Mouse (Mus musculus): Measurements from ENCODE around the gene Use1. TPM values are rescaled to one million over a fixed set of nuclear protein-coding genes. Genes with fewer than 3 reads are reported as not detected.

Use1 gene
- total RNA-seq, 2 experiments from 2014 or later: 75.4 to 96.2 TPM

DNA sequence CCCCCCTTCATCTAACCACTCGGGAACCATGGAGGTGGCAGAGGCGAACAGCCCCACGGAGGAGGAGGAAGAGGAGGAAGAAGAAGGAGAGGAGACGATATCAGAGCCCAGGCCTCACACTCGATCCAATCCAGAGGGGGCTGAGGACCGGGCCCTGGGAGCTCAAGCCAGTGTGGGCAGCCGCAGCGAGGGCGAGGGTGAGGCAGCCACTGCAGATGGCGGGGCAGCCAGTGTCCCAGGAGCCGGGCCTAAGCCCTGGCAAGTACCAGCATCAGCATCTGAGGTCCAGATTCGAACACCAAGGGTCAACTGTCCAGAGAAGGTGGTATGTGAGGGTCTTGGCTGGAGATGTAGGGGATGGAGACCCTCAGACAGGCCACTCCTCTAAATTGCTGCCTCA, 31.1 kb downstream of the Use1 start:
- no peak for DNase-seq
- intact Hi-C loops (cut with DNase I): no loop called here

DNA sequence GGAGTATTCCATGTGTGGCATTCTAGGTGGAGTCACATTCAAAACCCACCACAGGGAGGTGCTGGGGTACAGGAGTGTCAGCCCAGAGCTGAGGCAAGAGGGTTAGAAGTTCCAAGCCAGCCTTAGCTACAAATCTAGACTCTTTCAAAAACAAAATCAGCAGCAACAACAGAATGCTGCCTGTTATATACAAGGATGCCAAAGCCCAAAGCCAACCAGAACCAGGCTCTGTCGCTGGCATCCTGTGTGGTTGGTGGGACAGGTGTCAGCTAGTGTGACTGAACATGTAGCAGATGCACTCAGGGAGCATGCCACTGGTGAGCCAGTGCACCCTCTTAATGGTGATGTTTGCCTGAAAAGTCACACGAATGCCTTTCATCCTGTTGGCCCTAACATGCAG, 34.2 kb downstream of the Use1 start:
- intact Hi-C loops (cut with DNase I): no loop called here
- DNase-seq: no peak

DNA sequence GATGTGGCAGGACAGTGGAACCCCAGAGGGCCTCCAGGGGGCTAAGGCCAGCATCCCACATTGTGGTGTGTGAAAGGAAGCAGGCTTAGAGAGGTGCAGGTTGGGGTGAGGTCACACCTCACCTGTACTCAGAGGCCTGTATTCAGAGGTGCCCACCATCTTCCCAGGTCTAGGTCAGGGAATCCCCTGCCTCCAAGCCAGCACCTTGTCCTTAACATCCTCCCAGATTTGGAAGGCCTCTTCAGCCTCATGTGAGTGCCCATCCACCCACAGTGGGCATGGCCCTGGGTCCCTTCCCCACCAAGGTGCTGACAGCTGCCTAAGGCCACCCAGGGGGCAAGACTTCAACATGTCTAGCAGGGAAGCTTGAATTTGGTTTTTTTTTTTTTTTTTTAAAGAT, 34.8 kb downstream of the Use1 start:
- intact Hi-C loops (cut with DNase I): no loop called here
- DNase-seq: no peak

DNA sequence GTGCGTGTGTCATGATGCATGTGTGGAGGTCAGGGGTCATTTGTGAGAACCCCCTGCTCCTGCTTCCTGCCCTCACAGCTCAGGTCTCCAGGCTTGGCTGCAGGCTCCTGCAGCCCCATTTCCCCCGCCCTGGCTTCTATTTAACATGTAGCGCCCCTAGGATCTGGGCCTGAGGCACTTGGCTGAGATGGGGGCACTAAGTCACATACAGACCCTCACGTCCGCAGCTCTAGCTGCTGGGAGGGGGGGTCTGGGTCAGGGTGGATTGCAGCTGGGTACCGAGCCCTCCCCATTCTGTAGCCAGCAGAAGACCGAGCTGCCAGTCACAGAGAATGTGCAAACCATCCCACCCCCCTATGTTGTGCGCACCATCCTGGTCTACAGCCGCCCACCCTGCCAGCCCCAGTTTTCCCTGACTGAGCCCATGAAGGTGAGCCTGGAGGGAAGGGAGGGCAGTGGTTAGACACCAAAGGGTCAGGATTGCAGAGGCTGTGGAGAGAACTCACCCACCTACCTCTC, 35.9 kb downstream of the Use1 start:
- no peak for DNase-seq
- intact Hi-C loops (cut with DNase I): no loop called here

DNA sequence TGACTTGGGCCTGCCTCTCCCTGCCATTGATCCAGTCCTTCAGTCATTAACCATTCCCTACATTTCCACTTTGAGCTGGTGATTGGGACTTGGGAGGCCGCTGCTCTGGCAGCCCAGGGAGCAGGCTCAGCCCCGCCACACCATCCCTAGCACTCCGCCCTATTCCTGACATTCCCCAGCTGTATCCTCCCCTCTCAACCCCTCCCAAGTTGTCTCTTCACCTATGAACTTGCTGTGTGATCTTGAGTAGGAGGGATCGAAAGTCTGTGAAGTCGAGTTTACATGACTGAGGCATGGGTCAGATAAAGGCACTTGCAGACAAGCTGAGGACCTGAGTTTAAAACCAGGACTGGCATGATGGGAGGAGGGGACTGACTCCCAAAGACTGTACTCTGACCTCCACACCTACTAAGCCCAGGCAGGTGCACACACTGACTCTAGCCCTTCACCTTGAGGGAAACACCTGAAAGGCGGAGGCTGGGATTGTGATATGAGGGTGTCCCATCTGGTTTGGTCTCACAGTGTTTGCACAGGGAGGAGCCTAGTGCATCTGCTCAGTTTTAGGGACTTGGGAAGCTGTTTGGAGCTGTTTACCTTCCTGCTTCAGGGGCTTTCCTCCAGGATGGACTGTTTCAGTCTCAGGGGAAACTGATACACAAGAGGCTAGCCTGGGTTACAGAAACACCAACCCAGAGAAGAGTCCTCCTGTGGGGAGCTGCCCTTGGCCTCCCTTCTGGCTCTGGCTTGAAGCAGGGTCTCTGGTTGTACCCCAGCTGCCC, 36.6 kb downstream of the Use1 start:
- intact Hi-C loops (cut with DNase I): no loop called here
- no peak for DNase-seq

DNA sequence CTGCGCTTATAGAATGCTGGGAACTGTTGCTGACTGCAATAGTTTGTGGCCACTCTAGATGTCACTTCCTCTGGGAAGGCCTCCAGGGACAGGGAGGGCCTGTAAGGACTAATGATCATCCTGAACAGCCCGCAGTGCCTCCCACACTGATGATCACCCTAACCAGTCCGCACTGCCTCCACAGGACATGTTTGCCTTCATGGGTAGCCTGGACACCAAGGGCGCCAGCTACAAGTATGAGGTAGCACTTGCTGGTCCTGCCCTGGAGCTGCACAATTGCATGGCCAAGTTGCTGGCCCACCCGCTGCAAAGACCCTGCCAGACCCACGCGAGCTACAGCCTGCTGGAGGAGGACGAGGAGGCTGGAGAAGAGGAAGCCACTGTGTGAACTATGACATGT, 37.4 kb downstream of the Use1 start:
- intact Hi-C loops (cut with DNase I): no loop called here
- no peak for DNase-seq

DNA sequence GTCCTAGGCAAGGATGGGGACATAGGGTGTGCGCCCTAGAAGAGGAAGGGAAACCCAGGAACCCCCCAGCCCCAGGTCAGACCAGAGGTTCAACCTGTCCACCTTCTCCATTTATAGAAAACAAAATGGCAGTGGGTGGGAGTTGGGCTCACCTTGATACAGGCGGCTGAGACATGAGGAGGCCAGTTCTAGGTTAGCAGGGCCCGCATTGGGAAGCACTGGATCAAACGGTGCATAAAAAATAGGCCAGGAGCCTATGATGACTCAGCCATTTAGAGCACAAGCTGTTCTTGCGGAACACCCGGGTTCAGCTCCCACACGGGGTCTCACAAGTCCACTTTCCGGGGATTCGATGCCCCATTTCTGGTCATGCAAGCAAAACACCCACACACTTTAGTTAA, 38.3 kb downstream of the Use1 start:
- DNase-seq: no peak
- intact Hi-C loops (cut with DNase I): loop anchor here (5.0 kb wide), 2 partner anchors 33 to 68 kb away; partner anchors contain the start of gene Ocel1

DNA sequence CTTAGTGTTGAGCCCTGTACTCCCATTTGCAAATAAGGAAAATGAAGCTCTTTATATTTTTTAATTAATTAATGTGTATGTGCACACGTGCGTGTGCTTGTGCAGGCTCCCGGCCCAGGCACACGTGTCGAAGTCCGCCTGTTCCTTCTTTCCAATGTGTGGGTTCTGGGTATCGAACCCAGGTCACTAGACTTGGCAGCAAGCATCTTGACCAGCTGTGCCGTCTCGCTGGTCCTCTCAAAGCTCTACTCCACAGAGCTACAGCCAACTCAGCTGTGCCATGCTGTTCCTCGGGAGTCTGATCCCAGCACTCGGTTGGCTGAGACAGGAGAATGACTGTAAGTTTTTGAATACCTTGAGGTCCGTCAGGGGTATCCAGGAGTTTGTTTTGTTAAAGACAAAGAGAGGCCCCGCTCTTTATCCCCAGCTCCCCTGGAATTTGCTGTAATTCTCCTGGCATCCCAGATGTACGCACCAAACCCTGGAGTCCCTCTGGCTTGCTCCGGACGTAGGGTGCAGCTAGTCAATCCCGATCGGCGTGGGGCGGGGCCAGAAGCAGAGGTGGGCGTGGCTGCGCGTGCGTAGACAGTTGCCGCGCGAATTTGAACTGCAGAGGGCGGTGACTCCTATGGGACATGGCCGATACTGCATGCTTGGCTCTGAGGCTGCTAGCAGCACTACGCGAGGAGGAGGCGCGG, 38.9 kb downstream of the Use1 start, which contains the start of gene Ankle1:
Ankle1 (plus strand) TSS at position 610 of the 698 bp plus-strand sequence.
- DNase-seq: peak; percentile 90 to 99
- intact Hi-C loops (cut with DNase I): loop anchor here (5.0 kb wide), 2 partner anchors 33 to 68 kb away; partner anchors contain the start of gene Ocel1

DNA sequence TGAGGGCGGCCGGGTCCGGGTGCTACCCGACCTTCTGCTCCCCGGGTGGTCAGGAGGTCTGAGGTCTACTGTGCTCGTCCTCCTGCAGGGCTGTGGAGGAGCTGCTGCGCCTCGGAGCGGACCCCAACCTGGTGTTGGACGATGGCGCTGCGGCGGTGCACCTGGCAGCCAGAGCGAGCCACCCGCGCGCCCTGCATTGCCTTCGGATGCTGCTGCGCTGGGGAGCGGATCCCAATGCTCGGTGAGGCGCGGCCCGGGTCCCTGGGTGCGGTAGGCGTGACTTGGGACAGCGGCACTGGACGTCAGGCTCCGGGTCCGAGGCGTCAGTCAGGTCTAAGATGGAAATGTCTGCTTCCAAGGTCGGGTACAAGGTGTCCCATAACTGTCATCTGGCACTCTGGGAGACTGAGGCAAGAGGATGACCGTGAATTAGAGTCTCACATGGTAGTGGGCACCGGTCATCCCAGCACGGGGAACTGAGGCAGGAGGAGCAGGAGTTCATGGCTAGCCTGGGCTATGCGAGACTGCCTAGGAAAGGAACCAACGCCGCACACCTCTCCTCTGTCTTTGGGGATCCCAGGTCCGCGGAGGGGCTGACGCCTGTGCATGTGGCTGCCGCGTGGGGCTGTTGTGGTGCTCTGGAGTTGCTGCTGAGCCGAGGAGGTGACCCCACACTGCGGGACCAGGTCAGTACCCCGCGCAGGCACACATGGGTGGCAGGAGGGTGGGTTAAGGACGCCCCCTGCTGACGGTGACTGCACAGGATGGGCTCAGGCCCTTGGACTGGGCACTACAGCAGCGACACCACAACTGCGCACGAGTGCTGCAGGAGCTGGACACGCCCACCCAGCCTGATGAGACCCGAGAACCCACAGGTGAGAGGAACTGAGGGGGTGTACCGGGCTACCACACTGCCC, 39.7 kb downstream of the Use1 start:
- intact Hi-C loops (cut with DNase I): loop anchor here (5.0 kb wide), 2 partner anchors 34 to 69 kb away; partner anchors contain the start of gene Ocel1
- DNase-seq: peak in 1 of 2 experiments; percentile 51

DNA sequence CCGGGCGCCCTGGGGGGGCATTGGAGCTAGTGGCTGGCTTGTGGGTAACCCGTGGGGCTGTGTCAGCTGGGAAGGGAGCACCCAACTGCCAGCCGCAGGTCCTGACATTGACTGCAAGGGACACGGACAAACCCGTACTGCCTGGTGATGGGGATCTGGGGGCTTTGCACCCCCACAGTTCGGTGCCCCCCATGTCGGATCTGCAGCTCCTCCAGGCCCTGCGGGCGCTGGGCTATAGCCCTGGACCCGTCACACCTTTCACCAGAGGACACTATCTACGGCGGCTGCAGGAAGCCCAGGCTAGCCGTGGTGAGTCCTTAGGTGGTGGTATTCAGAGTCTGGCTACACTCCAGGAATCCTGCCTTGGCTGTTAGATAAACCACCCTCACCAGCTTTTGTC, 40.8 kb downstream of the Use1 start:
- intact Hi-C loops (cut with DNase I): loop anchor here (5.0 kb wide), 2 partner anchors 35 to 70 kb away; partner anchors contain the start of gene Ocel1

DNA sequence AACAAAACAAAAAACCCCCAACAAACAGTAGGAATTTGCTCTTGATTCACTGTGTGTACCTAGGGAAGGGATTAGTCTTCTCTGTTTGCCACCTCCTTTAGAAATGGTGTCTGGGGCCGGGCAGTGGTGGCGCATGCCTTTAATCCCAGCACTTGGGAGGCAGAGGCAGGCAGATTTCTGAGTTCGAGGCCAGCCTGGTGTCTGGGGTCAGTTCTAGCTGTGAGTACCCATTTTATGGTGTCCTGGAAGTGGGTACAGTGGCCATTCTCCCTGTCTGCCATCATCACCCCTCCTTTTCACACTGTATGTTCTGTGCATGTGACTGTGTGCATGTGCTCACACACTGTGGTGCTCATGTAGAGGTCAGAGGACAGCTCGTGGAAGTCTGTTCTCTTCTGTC, 41.6 kb downstream of the Use1 start:
- intact Hi-C loops (cut with DNase I): loop anchor here (5.0 kb wide), 2 partner anchors 36 to 71 kb away; partner anchors contain the start of gene Ocel1
- DNase-seq: no peak

More for the DNA sequence above, 40.8 kb downstream of the Use1 start:
- no peak for DNase-seq

DNA sequence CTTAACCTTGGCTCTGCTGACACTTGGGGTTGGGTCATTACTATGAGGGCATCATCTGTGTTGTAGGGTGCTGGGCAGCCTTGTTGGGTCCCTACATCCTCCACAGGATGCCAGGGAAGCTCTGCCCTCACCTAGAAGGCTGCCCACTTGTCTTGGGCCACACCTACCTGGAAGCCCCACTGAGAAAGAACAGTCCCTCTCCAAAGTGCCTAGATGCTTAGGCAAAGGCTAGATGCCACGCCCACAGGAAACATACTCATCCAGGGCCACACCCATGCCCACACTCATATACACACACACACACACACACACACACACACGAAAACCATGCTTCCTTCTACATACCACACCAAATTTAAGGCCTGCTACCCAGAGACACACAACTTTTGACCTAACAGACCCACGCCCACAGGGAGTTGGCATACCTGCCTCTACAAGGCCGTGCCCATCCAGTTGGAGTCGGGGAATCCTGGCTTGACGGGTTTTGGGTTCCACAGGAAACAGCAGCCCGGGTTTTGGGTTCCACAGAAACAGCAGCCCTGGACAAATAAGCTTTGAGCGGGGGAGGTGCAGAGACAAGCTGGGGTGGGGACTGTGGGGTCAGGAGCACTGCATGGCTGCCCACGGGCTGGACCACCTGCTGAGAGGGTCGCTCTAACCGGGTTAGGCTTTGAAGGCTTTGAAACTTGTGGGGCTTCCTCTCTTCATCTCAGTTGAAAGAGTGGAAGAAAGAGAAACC, 45.1 kb downstream of the Use1 start:
- no peak for DNase-seq
- intact Hi-C loops (cut with DNase I): no loop called here

Other genes with a start within 250 kb of the Use1 start
- gene Myo9b, start 94.1 kb upstream of the Use1 start, total RNA-seq (2021): 1 to 10 TPM; 8.8 to 9.3 TPM
- 1 to 10 TPM; 5.3 to 6.3 TPM for gene Haus8, start 93.9 kb upstream of the Use1 start, total RNA-seq (2021)
- gene Ocel1, start 4.5 kb downstream of the Use1 start, total RNA-seq (2021): 1 to 10 TPM; 5.1 to 7.5 TPM
- 10 to 100 TPM; 20.9 to 21.5 TPM for gene Nr2f6, start 15.1 kb downstream of the Use1 start, total RNA-seq (2021)
- gene Ushbp1, start 29.0 kb downstream of the Use1 start, total RNA-seq (2021): 1 to 10 TPM; 6.4 to 8.1 TPM
- gene Babam1, start 30.0 kb downstream of the Use1 start, total RNA-seq (2021): 10 to 100 TPM; 60.1 to 68.3 TPM
- under 1 TPM; 0.12 to 0.46 TPM for gene Ankle1, start 39.2 kb downstream of the Use1 start, total RNA-seq (2021)
- 10 to 100 TPM; 19.3 to 26.9 TPM for gene Abhd8, start 96.8 kb downstream of the Use1 start, total RNA-seq (2021)
- gene Mrpl34, start 98.1 kb downstream of the Use1 start, total RNA-seq (2021): 10 to 100 TPM; 66.7 to 67.1 TPM
- 10 to 100 TPM; 20.4 to 27.6 TPM for gene Dda1, start 102.4 kb downstream of the Use1 start, total RNA-seq (2021)
- 10 to 100 TPM; 13.8 to 16.0 TPM for gene Ano8, start 119.1 kb downstream of the Use1 start, total RNA-seq (2021)
- gene Gtpbp3, start 121.3 kb downstream of the Use1 start, total RNA-seq (2021): 10 to 100 TPM in 1 of 2 experiments, 1 to 10 TPM in 1; 8.0 to 10.5 TPM
- 1 to 10 TPM; 5.6 to 9.3 TPM for gene Plvap, start 144.9 kb downstream of the Use1 start, total RNA-seq (2021)
- not detected for gene Ccdc194, start 158.9 kb downstream of the Use1 start, total RNA-seq (2021)
- gene Bst2, start 170.6 kb downstream of the Use1 start, total RNA-seq (2021): 1 to 10 TPM; 7.6 to 9.9 TPM
- 10 to 100 TPM; 20.8 to 24.8 TPM for gene Mvb12a, start 176.1 kb downstream of the Use1 start, total RNA-seq (2021)
- gene Tmem221, start 192.0 kb downstream of the Use1 start, total RNA-seq (2021): under 1 TPM in 1 of 2 experiments, not detected in 1; 0.15 TPM
- gene Nxnl1, start 199.8 kb downstream of the Use1 start, total RNA-seq (2021): under 1 TPM; 0.10 TPM
- 10 to 100 TPM; 55.9 to 77.1 TPM for gene Slc27a1, start 202.0 kb downstream of the Use1 start, total RNA-seq (2021)
- 10 to 100 TPM; 25.6 to 26.1 TPM for gene Pgls, start 225.3 kb downstream of the Use1 start, total RNA-seq (2021)
- gene Fam129c, start 230.8 kb downstream of the Use1 start, total RNA-seq (2021): under 1 TPM; 0.71 to 0.76 TPM
- gene Colgalt1, start 244.2 kb downstream of the Use1 start, total RNA-seq (2021): 10 to 100 TPM; 33.0 to 35.6 TPM

All from gastrocnemius, postnatal 36 days (tissue).